Mouse (Mus musculus): ENCODE data around the gene Nlk.

GRCm38 (mm10) chr11:78724792-78725191 lies 27.6 kb upstream of the Nlk start:
- TF ChIP-seq POLR2A (IDR thresholded peaks at IDR 0.05; ENCODE audit: borderline replicate concordance, insufficient read depth, low read length) (no peak), CTCF (IDR thresholded peaks at IDR 0.05; ENCODE audit: borderline replicate concordance, insufficient read depth, low read depth, low read length) (no peak)
